Mouse (Mus musculus) ES-Bruce4 (cell line): ENCODE measurements at regions not wholly inside any gene's neighbourhood (a gene's known extent, or its start where the extent isn't known, plus 50 kb on each side); places are given as distances from the start of the nearest gene placed in this dataset.
A peak's percentile ranks its signal among the peaks of the same experiment; 100 is the strongest.

Experiments
- H3K27ac ChIP-seq: 2 replicates; pipeline ENCODE4 v1.5.1; 2012; ENCODE audit warnings: low read length, inconsistent platforms; ENCODE audit not compliant: insufficient read depth
- H3K27me3 ChIP-seq: 2 replicates; pipeline ENCODE4 v1.6.1; 2012; ENCODE audit warnings: mild to moderate bottlenecking, low read length, inconsistent platforms; ENCODE audit not compliant: control insufficient read depth, poor library complexity, insufficient read depth, severe bottlenecking
- H3K36me3 ChIP-seq: 2 replicates; pipeline ENCODE4 v1.6.1; 2012; ENCODE audit warnings: inconsistent platforms, mild to moderate bottlenecking, low read length, moderate library complexity; ENCODE audit not compliant: control insufficient read depth, poor library complexity, insufficient read depth, severe bottlenecking
- H3K4me1 ChIP-seq: one replicate; pipeline ENCODE4 v1.8.1; 2011; ENCODE audit warnings: low read length; ENCODE audit not compliant: control insufficient read depth, insufficient read depth
- H3K4me3 ChIP-seq: 2 replicates; pipeline ENCODE4 v1.5.1; 2011; ENCODE audit warnings: low read depth, mild to moderate bottlenecking, low read length
- H3K9ac ChIP-seq: 2 replicates; pipeline ENCODE4 v1.6.1; 2012; ENCODE audit warnings: low read depth, mild to moderate bottlenecking, inconsistent platforms; ENCODE audit not compliant: poor library complexity, severe bottlenecking
- H3K9me3 ChIP-seq: replicated peaks from 2 replicates; pipeline ENCODE4 v1.6.1; 2012; ENCODE audit warnings: mild to moderate bottlenecking, low read length, inconsistent platforms; ENCODE audit not compliant: control insufficient read depth, poor library complexity, insufficient read depth, severe bottlenecking
- CTCF ChIP-seq: IDR thresholded peaks from one replicate; pipeline ENCODE4 v1.8.1; 2011; ENCODE audit warnings: low read depth, low read length
- EP300 ChIP-seq: IDR thresholded peaks from 2 replicates; pipeline ENCODE4 v1.6.1; 2011; ENCODE audit warnings: low read depth, low read length; ENCODE audit not compliant: insufficient read depth
- POLR2A ChIP-seq: IDR thresholded peaks from one replicate; pipeline ENCODE4 v1.8.1; 2011; ENCODE audit warnings: low read length; ENCODE audit not compliant: insufficient read depth

GRCm38 (mm10) chr11:45787408-45787807, 64.4 kb upstream of the Clint1 start:
- H3K9me3 ChIP-seq, result no peaks in the 10 kb centered on the region
- no peaks in the 10 kb centered on the region; the same call in 1 of the 2 replicates for H3K27me3 ChIP-seq
- H3K4me3 ChIP-seq, result no peak overlapping the region
- no peaks in the 10 kb centered on the region for H3K36me3 ChIP-seq
- TF ChIP-seq POLR2A (no peak), CTCF (no peak), EP300 (no peak)
- no peaks in the 10 kb centered on the region for H3K4me1 ChIP-seq
- H3K27ac ChIP-seq, result no peak overlapping the region
- no peak overlapping the region for H3K9ac ChIP-seq

- Histone ChIP-seq H3K27ac (no peak overlapping the region), H3K4me1 (no peaks in the 10 kb centered on the region), H3K9ac (no peak overlapping the region), H3K36me3 (no peaks in the 10 kb centered on the region), H3K4me3 (no peak overlapping the region), H3K9me3 (no peaks in the 10 kb centered on the region), H3K27me3 (no peaks in the 10 kb centered on the region; the same call in 1 of the 2 replicates)
- TF ChIP-seq CTCF (no peak), POLR2A (no peak), EP300 (no peak)
Measured at GRCm38 (mm10) chr11:45789886-45790285, 62.0 kb upstream of the Clint1 start.

- no peaks in the 10 kb centered on the region; the same call in 1 of the 2 replicates for H3K27me3 ChIP-seq
- no peaks in the 10 kb centered on the region for H3K4me1 ChIP-seq
- H3K4me3 ChIP-seq, result no peak overlapping the region
- H3K9ac ChIP-seq, result no peak overlapping the region
- H3K27ac ChIP-seq, result no peak overlapping the region
- TF ChIP-seq POLR2A (no peak), CTCF (no peak)
- no peaks in the 10 kb centered on the region for H3K36me3 ChIP-seq
- no peaks in the 10 kb centered on the region for H3K9me3 ChIP-seq
Measured at GRCm38 (mm10) chr11:45790504-45790903, 61.3 kb upstream of the Clint1 start.

- Histone ChIP-seq H3K4me3 (no peak overlapping the region), H3K9ac (no peak overlapping the region), H3K36me3 (no peaks in the 10 kb centered on the region), H3K9me3 (no peaks in the 10 kb centered on the region), H3K27ac (no peak overlapping the region), H3K4me1 (no peaks in the 10 kb centered on the region), H3K27me3 (no peaks in the 10 kb centered on the region; the same call in 1 of the 2 replicates)
- TF ChIP-seq POLR2A, result no peak
- no peak for TF ChIP-seq CTCF
Measured at GRCm38 (mm10) chr11:45791696-45792095, 60.2 kb upstream of the Clint1 start.

DNA sequence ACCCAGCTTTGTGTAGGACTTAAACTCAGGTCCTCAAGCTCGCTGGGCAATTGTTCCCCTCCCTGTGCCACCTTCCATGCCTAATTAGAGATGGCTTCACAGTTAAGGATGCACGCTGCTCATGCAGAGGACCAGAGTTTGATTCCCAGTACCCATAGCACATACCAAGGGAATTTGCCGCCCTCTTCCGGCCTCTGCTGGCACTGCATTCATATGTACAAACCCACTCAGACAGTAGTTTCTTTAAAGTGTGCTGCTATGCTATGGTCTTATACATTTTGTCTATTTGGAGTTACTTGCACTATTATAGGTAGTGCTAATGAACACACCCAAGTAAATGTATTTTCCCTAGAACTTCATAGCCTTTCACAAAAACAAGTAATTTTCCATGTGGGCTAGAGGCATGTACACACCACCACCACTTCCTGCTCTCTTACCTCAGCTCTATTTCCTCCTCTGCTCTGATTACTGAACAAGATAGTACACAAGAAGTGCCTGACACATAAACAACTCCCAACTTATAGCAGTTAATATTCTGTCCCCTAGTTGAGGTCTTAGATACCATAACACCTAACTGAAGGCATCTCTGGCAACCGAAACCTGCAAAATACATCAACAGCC, 57.4 kb upstream of the Clint1 start:
- H3K9ac ChIP-seq, result no peak overlapping the region
- peak; percentile 67 for TF ChIP-seq CTCF
- TF ChIP-seq POLR2A, result no peak
- no peaks in the 10 kb centered on the region for H3K9me3 ChIP-seq
- H3K27ac ChIP-seq, result no peak overlapping the region
- H3K4me1 ChIP-seq, result no peaks in the 10 kb centered on the region
- H3K36me3 ChIP-seq, result no peaks in the 10 kb centered on the region
- H3K27me3 ChIP-seq, result no peaks in the 10 kb centered on the region; the same call in 1 of the 2 replicates
- no peak overlapping the region for H3K4me3 ChIP-seq

GRCm38 (mm10) chr11:45795322-45795721, 56.5 kb upstream of the Clint1 start:
- H3K9ac ChIP-seq, result no peak overlapping the region
- H3K9me3 ChIP-seq, result no peaks in the 10 kb centered on the region
- no peak for TF ChIP-seq CTCF
- TF ChIP-seq POLR2A, result no peak
- no peak for TF ChIP-seq EP300
- no peaks in the 10 kb centered on the region for H3K4me1 ChIP-seq
- H3K27me3 ChIP-seq, result no peaks in the 10 kb centered on the region
- no peak overlapping the region for H3K27ac ChIP-seq
- H3K4me3 ChIP-seq, result no peak overlapping the region
- H3K36me3 ChIP-seq, result no peaks in the 10 kb centered on the region

DNA sequence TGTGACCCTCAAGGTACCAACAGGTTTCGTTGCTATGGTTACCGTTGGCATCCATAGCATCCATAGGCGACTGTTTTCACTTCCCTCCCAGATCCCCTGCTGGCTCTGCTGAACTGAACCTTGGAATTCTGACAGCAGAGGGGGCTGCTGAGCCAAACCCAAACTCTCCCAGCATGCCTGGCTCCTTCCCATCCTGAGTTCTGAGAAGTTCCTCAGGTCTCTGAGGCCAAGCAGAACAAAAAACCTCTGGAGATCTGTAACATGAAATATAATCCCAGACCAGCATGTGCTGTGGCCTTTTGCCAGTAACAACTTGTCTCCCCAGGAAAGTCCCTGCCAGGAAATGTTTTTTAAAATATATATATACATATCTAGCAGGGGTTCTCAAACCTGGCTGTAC, 56.1 kb upstream of the Clint1 start:
- Histone ChIP-seq H3K27ac (no peak overlapping the region), H3K4me3 (no peak overlapping the region), H3K36me3 (no peaks in the 10 kb centered on the region), H3K27me3 (no peaks in the 10 kb centered on the region), H3K4me1 (no peaks in the 10 kb centered on the region), H3K9ac (no peak overlapping the region), H3K9me3 (no peaks in the 10 kb centered on the region)
- peak; percentile 79 for TF ChIP-seq CTCF
- TF ChIP-seq POLR2A, result no peak
- TF ChIP-seq EP300, result no peak
